Mouse (Mus musculus) mesoderm, embryonic 11.5 days (tissue): ENCODE results near the gene B230219D22Rik.

Experiments
- DNase-seq: peaks from one replicate; pipeline ENCODE4 v3.0.0-alpha.2; 2012; ENCODE audit warnings: low read depth, low spot score

The B230219D22Rik gene

DNA sequence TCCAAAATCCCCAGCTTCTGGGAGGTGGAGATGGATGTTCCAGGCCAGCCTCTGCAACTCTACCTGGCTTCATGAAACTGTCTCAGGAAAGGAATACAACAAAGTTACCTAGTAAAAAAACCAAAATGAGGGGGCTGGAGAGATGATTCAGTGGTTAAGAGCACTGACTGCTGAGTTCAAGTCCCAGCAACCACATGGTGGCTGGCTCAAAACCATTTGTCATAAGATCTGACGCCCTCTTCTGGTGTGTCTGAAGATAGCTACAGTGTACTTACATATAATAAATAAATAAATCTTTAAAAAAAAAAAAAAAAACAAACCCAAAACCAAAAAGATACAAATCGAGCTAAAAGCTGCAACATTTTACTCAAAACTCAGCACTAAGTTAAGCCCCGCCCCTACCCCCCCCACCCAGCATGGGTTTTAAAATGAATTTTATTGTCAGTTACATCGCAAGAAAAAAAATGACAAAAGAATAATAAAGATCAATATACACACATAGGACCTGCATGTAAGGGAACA lies 33.7 kb downstream of the B230219D22Rik start:
- DNase-seq: no peak

DNA sequence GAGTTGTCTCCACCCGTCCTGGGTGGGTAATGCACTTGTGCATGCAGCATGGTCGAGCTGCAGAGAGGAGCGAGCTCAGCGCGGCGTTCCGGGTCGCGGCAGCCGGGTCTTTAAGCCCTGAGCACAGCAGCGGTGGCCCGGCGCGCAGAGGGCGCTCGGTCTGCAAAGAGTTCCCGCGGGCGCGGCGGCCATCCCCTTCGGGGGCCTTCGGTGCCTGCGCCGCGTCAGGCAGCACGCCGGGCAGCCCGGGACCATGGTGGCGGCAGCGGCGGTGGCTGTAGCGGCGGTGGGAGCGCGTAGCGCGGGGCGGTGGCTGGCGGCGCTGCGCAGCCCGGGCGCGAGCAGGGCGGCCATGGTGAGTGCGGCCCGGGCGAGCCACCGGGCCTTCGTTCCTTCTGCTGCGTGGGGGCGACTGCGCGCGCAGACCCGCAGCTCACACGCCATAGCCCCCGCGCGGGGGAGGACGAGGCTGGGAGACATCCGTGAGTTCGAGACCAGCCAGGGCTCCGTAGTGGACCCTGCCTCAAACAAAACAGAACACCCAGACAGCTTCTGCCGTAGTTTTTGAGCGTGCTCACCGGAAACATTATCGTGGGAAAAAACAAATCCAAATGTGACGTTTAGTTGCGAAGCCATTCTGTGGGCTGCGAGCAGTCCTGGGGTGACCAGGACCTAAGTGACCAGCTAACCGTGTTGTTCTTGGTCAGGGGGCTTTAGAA lies 34.4 kb downstream of the B230219D22Rik start, which contains the start of gene Pcbd2:
TSS of gene Pcbd2 (plus strand) at position 249 of the 719 bp plus-strand sequence.
- peak; percentile 78 for DNase-seq

DNA sequence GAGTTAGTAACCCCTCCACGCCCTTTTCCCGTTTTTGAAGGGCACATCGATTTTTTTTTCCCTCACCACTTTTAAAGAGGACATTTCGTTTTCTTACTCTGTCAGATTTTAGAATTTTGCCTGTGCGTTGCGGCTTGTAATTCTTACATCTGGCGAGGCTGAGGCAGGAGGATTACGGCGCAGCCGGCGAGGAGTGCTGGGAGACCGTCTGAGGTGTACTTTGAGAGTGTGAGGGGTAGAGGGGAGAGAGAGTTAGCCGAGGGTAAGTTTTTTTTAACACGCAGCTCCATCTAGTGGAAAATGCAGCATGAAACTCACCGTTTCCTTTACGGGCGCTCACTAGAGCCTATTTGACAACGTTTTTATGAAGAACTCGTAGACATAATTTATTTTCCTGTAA lies 34.9 kb downstream of the B230219D22Rik start:
- peak; percentile 71 for DNase-seq

- DNase-seq: no peak
These were observed 37.8 kb downstream of the B230219D22Rik start for GRCm38 (mm10) chr13:55730716-55731115.

DNA sequence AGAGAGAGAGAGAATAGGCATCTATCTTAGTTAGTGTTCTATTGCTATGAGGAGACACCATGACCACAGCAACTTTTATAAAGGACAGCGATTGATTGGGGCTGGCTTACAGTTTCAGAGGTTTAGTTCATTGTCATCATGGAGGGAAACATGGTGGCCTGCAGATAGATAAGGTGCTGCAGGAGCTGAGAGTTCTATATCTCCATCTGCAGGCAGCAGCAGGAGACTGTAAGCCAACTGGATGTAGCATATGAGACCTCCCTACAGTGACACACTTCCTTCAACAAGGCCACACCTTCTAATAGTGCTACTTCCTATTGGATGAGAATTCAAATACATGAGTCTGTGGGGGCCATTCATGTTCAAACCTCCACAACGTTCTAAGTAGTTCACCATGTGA lies 39.2 kb downstream of the B230219D22Rik start:
- DNase-seq: no peak

- no peak for DNase-seq
These were observed 40.9 kb downstream of the B230219D22Rik start for GRCm38 (mm10) chr13:55733628-55734502.

GRCm38 (mm10) chr13:55737885-55738284 lies 45.0 kb downstream of the B230219D22Rik start:
- no peak for DNase-seq

- no peak for DNase-seq
These were observed 49.4 kb downstream of the B230219D22Rik start for GRCm38 (mm10) chr13:55742306-55742705.
